Mouse (Mus musculus): ENCODE measurements around the gene Hdgfl3. TPM values are rescaled to one million over a fixed set of nuclear protein-coding genes. Genes with fewer than 3 reads are reported as not detected.

The Hdgfl3 gene
- polyA plus RNA-seq, 1 experiment from 2014 or later, result 11.0 TPM

GRCm38 (mm10) chr7:81854568-81855307 lies 79.5 kb downstream of the Hdgfl3 start:
- H3K4me3 ChIP-seq, result peak overlapping the region; percentile 0; the same call in 1 of the 2 replicates
- peaks cover 31% of the 10 kb centered on the region for H3K4me1 ChIP-seq (replicated peaks)
- H3K27me3 ChIP-seq, result no peaks in the 10 kb centered on the region
- H3K9me3 ChIP-seq (replicated peaks), result no peaks in the 10 kb centered on the region
- peak; percentile 54 for ATAC-seq (replicated peaks; ENCODE audit: insufficient number of reproducible peaks, insufficient read depth, low FRiP score, low read depth)
- no peaks in the 10 kb centered on the region for H3K36me3 ChIP-seq
- H3K27ac ChIP-seq, result peak overlapping the region; percentile 68
- H3K9ac ChIP-seq, result no peak overlapping the region
- H3K4me2 ChIP-seq, result peak overlapping the region; percentile 47
- 29% methylated on average over 8 of the region's 8 CpGs for WGBS

- H3K9ac ChIP-seq, result no peak overlapping the region
- no peak overlapping the region for H3K4me3 ChIP-seq
- no peaks in the 10 kb centered on the region for H3K27me3 ChIP-seq
- H3K9me3 ChIP-seq (replicated peaks), result no peaks in the 10 kb centered on the region
- WGBS, result 72% methylated on average over 3 of the region's 3 CpGs
- peaks cover 13% of the 10 kb centered on the region for H3K4me1 ChIP-seq (replicated peaks)
- no peak for ATAC-seq (replicated peaks; ENCODE audit: insufficient number of reproducible peaks, insufficient read depth, low FRiP score, low read depth)
- no peak overlapping the region for H3K27ac ChIP-seq
- no peak overlapping the region for H3K4me2 ChIP-seq
- H3K36me3 ChIP-seq, result no peaks in the 10 kb centered on the region
These were observed 82.6 kb downstream of the Hdgfl3 start for GRCm38 (mm10) chr7:81851706-81852105.

GRCm38 (mm10) chr7:81850171-81850570 lies 84.1 kb downstream of the Hdgfl3 start:
- no peaks in the 10 kb centered on the region for H3K9me3 ChIP-seq (replicated peaks)
- no peak overlapping the region for H3K4me2 ChIP-seq
- WGBS, result 65% methylated on average over 6 of the region's 6 CpGs
- H3K4me1 ChIP-seq (replicated peaks), result peaks cover 13% of the 10 kb centered on the region
- no peak overlapping the region for H3K4me3 ChIP-seq
- no peak overlapping the region for H3K9ac ChIP-seq
- no peaks in the 10 kb centered on the region for H3K36me3 ChIP-seq
- H3K27me3 ChIP-seq, result no peaks in the 10 kb centered on the region
- no peak overlapping the region for H3K27ac ChIP-seq
- no peak for ATAC-seq (replicated peaks; ENCODE audit: insufficient number of reproducible peaks, insufficient read depth, low FRiP score, low read depth)

- no peaks in the 10 kb centered on the region for H3K36me3 ChIP-seq
- H3K9me3 ChIP-seq (replicated peaks), result no peaks in the 10 kb centered on the region
- ATAC-seq (replicated peaks; ENCODE audit: insufficient number of reproducible peaks, insufficient read depth, low FRiP score, low read depth), result no peak
- no peak overlapping the region for H3K27ac ChIP-seq
- H3K4me1 ChIP-seq (replicated peaks), result peaks cover 10% of the 10 kb centered on the region
- no peak overlapping the region for H3K9ac ChIP-seq
- no peaks in the 10 kb centered on the region for H3K27me3 ChIP-seq
- H3K4me2 ChIP-seq, result no peak overlapping the region
- WGBS, result 83% methylated on average over 7 of the region's 7 CpGs
- no peak overlapping the region for H3K4me3 ChIP-seq
These were observed 84.6 kb downstream of the Hdgfl3 start for GRCm38 (mm10) chr7:81849633-81850032.

GRCm38 (mm10) chr7:81849214-81849613 lies 85.1 kb downstream of the Hdgfl3 start:
- H3K27ac ChIP-seq, result no peak overlapping the region
- ATAC-seq (replicated peaks; ENCODE audit: insufficient number of reproducible peaks, insufficient read depth, low FRiP score, low read depth), result no peak
- no peaks in the 10 kb centered on the region for H3K36me3 ChIP-seq
- no peak overlapping the region for H3K4me2 ChIP-seq
- H3K4me3 ChIP-seq, result no peak overlapping the region
- H3K27me3 ChIP-seq, result no peaks in the 10 kb centered on the region
- WGBS, result 81% methylated on average over 5 of the region's 5 CpGs
- no peak overlapping the region for H3K9ac ChIP-seq
- peaks cover 6% of the 10 kb centered on the region for H3K4me1 ChIP-seq (replicated peaks)
- H3K9me3 ChIP-seq (replicated peaks), result no peaks in the 10 kb centered on the region

- no peak for ATAC-seq (replicated peaks; ENCODE audit: insufficient number of reproducible peaks, insufficient read depth, low FRiP score, low read depth)
These were observed 86.5 kb downstream of the Hdgfl3 start for GRCm38 (mm10) chr7:81847777-81848176.

GRCm38 (mm10) chr7:81847010-81847409 lies 87.3 kb downstream of the Hdgfl3 start:
- Histone ChIP-seq H3K9ac (no peak overlapping the region), H3K9me3 (replicated peaks) (no peaks in the 10 kb centered on the region), H3K4me3 (no peak overlapping the region), H3K27me3 (no peaks in the 10 kb centered on the region), H3K4me2 (no peak overlapping the region), H3K4me1 (replicated peaks) (peaks cover 4% of the 10 kb centered on the region; the same call in 1 of the 2 replicates), H3K36me3 (no peaks in the 10 kb centered on the region), H3K27ac (no peak overlapping the region)
- 40% methylated on average over 8 of the region's 8 CpGs for WGBS
- ATAC-seq (replicated peaks; ENCODE audit: insufficient number of reproducible peaks, insufficient read depth, low FRiP score, low read depth), result no peak

More at GRCm38 (mm10) chr7:81847777-81848176, 86.5 kb downstream of the Hdgfl3 start:
- Histone ChIP-seq H3K9ac (no peak overlapping the region), H3K27me3 (no peaks in the 10 kb centered on the region), H3K4me2 (no peak overlapping the region), H3K9me3 (replicated peaks) (no peaks in the 10 kb centered on the region), H3K4me1 (replicated peaks) (peaks cover 5% of the 10 kb centered on the region; the same call in 1 of the 2 replicates), H3K4me3 (no peak overlapping the region), H3K27ac (no peak overlapping the region), H3K36me3 (no peaks in the 10 kb centered on the region)
- 55% methylated on average over 4 of the region's 4 CpGs for WGBS

- no peak overlapping the region for H3K4me3 ChIP-seq
- ATAC-seq (replicated peaks; ENCODE audit: insufficient number of reproducible peaks, insufficient read depth, low FRiP score, low read depth), result no peak
- no peaks in the 10 kb centered on the region for H3K36me3 ChIP-seq
- peaks cover 2% of the 10 kb centered on the region for H3K4me1 ChIP-seq (replicated peaks)
- no peak overlapping the region for H3K27ac ChIP-seq
- H3K9ac ChIP-seq, result no peak overlapping the region
- no peaks in the 10 kb centered on the region for H3K9me3 ChIP-seq (replicated peaks)
- no peak overlapping the region for H3K4me2 ChIP-seq
- no peaks in the 10 kb centered on the region for H3K27me3 ChIP-seq
- WGBS, result 63% methylated on average over 8 of the region's 8 CpGs
These were observed 88.3 kb downstream of the Hdgfl3 start for GRCm38 (mm10) chr7:81846008-81846407.

- Histone ChIP-seq H3K9me3 (replicated peaks) (no peaks in the 10 kb centered on the region), H3K27ac (no peak overlapping the region), H3K4me3 (no peak overlapping the region), H3K4me1 (replicated peaks) (peaks cover 9% of the 10 kb centered on the region), H3K27me3 (no peaks in the 10 kb centered on the region), H3K9ac (no peak overlapping the region), H3K36me3 (no peaks in the 10 kb centered on the region), H3K4me2 (no peak overlapping the region)
- ATAC-seq (replicated peaks; ENCODE audit: insufficient number of reproducible peaks, insufficient read depth, low FRiP score, low read depth), result no peak
- 83% methylated on average over 3 of the region's 3 CpGs for whole genome bisulfite sequencing
These were observed 89.0 kb downstream of the Hdgfl3 start for GRCm38 (mm10) chr7:81845313-81845712.

- no peaks in the 10 kb centered on the region for H3K27me3 ChIP-seq
- H3K36me3 ChIP-seq, result no peaks in the 10 kb centered on the region
- no peak overlapping the region for H3K27ac ChIP-seq
- no peaks in the 10 kb centered on the region for H3K9me3 ChIP-seq (replicated peaks)
- H3K9ac ChIP-seq, result no peak overlapping the region
- WGBS, result 59% methylated on average over 11 of the region's 11 CpGs
- H3K4me1 ChIP-seq (replicated peaks), result peaks cover 11% of the 10 kb centered on the region
- ATAC-seq (replicated peaks; ENCODE audit: insufficient number of reproducible peaks, insufficient read depth, low FRiP score, low read depth), result no peak
- H3K4me3 ChIP-seq, result no peak overlapping the region
- H3K4me2 ChIP-seq, result no peak overlapping the region
These were observed 89.5 kb downstream of the Hdgfl3 start for GRCm38 (mm10) chr7:81844801-81845200.

- Histone ChIP-seq H3K36me3 (no peaks in the 10 kb centered on the region), H3K9me3 (replicated peaks) (no peaks in the 10 kb centered on the region), H3K27ac (no peak overlapping the region), H3K27me3 (no peaks in the 10 kb centered on the region), H3K4me2 (no peak overlapping the region), H3K4me3 (no peak overlapping the region), H3K9ac (no peak overlapping the region), H3K4me1 (replicated peaks) (peaks cover 11% of the 10 kb centered on the region)
- 87% methylated on average over 8 of the region's 8 CpGs for WGBS
- no peak for ATAC-seq (replicated peaks; ENCODE audit: insufficient number of reproducible peaks, insufficient read depth, low FRiP score, low read depth)
These were observed 90.4 kb downstream of the Hdgfl3 start for GRCm38 (mm10) chr7:81843903-81844302.

GRCm38 (mm10) chr7:81842998-81843397 lies 91.3 kb downstream of the Hdgfl3 start:
- no peak overlapping the region for H3K9ac ChIP-seq
- H3K9me3 ChIP-seq (replicated peaks), result no peaks in the 10 kb centered on the region
- H3K36me3 ChIP-seq, result no peaks in the 10 kb centered on the region
- WGBS, result 65% methylated on average over 1 of the region's 1 CpGs
- H3K27me3 ChIP-seq, result no peaks in the 10 kb centered on the region
- no peak for ATAC-seq (replicated peaks; ENCODE audit: insufficient number of reproducible peaks, insufficient read depth, low FRiP score, low read depth)
- H3K4me2 ChIP-seq, result no peak overlapping the region
- no peak overlapping the region for H3K4me3 ChIP-seq
- peaks cover 11% of the 10 kb centered on the region for H3K4me1 ChIP-seq (replicated peaks)
- no peak overlapping the region for H3K27ac ChIP-seq
